Mouse (Mus musculus) heart, postnatal 25 days (tissue): Measurements from ENCODE around the gene Gm1604a. TPM values are rescaled to one million over a fixed set of nuclear protein-coding genes. Genes with fewer than 3 reads are reported as not detected.
"Not testable (repeated sequence)": the region's sequence is repeated elsewhere in the genome, so short reads cannot be mapped to it uniquely, and the experiment has no call there.

Experiments
- DNase-seq: peaks from one replicate; pipeline ENCODE4 v3.0.0; 2022; ENCODE audit warnings: low spot score
- intact Hi-C: fragments of 180-260 bp; cut with DNase I; formaldehyde crosslinking; loops from one replicate; pipeline ENCODE4 v1.15.1; 2025
- total RNA-seq, 2 experiments: library from RNA; stranded (reverse); gene quantifications; 2 replicates each; pipeline ENCODE4 v1.2.3; 2021

Gene Gm1604a
- not detected for total RNA-seq

GRCm38 (mm10) chr17:7025257-7025656 is at the start of gene Gm1604a:
Gm1604a (plus strand) TSS chr17:7025568.
- intact Hi-C loops, DNase-seq: not testable (repeated sequence)

DNA sequence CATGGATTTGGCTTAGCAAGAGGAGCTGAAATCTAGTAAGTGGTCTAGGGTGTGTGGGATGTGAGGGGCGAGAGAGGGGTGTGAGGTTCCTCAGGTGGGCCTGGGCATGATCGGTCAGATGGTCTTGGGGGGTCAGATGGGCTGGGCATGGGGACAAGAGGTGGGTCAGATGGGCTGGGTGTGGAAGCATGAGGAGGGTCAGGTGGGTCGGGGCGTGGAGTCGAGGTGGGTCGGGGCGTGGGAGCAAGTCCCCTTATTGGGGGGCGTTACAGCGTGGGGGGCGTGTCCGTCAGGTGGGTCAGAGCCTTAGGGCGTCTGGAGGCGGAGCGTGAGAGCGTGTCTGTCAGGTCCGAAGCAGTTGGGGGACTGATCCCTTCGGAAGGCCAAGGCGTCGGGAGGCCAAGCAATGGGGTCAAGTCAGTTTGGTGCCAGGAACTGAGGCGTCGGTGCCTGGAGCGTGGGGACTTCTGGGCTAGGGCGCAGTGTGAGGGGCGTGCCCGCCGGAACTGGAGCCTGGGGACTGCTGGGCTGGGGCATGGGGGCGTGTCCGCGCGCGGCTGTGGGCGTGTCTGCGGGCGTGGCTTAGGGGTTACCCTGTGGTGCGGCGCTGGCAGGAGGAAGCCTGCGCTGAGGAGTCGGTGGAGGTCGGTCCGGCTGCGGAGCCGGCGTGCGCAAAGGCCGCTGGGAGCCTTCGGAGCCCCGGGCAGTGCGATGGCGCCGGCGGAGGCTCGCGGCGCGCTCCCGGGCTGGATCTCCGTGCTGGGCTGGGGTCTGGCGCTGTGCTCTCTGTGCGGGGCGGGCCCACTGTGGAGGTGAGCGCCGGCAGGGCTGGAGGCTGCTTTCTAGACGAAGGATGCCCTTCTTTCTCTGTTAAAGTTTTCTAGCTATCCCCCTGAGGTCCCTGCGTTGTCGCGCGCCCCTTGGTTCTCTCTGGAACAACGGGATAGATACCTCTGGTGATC is 46.8 kb upstream of the Gm1604a start, which contains the start of gene Gm49721:
Gene Gm49721, plus strand, starts transcription at position 618 of the 962 bp plus-strand sequence.
- peak; percentile 74 for DNase-seq
- intact Hi-C loops, result not testable (repeated sequence)

- DNase-seq, intact Hi-C loops: not testable (repeated sequence)
Measured at GRCm38 (mm10) chr17:6979380-6979779, 46.0 kb upstream of the Gm1604a start.

GRCm38 (mm10) chr17:6980144-6980543 is 45.2 kb upstream of the Gm1604a start:
- not testable (repeated sequence) for DNase-seq

GRCm38 (mm10) chr17:6986118-6986517 is 39.2 kb upstream of the Gm1604a start:
- intact Hi-C loops, DNase-seq: not testable (repeated sequence)

More at GRCm38 (mm10) chr17:6980144-6980543, 45.2 kb upstream of the Gm1604a start:
- intact Hi-C loops, result not testable (repeated sequence)

- intact Hi-C loops, DNase-seq: not testable (repeated sequence)
Measured at GRCm38 (mm10) chr17:6995504-6995903, 29.9 kb upstream of the Gm1604a start.

DNA sequence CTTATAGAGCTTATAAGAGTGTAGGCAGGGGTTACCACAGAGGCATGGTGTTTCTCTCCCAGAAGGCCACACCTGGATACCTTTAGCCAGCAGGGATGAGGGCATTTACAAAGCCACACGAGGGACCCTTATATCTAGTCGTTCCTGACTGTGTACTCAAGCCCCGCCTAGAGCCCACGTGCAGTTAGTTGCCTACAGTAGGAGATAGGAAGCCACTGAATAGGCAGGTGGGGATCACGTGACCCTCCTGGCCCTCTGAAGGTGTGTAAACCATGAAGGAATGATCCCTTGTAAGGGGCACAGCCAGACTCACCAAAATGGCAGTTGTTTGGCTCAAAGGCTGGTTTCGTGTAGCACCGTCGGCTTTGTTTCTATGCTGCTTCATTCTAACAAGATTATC is 28.5 kb upstream of the Gm1604a start:
- intact Hi-C loops, DNase-seq: not testable (repeated sequence)

DNA sequence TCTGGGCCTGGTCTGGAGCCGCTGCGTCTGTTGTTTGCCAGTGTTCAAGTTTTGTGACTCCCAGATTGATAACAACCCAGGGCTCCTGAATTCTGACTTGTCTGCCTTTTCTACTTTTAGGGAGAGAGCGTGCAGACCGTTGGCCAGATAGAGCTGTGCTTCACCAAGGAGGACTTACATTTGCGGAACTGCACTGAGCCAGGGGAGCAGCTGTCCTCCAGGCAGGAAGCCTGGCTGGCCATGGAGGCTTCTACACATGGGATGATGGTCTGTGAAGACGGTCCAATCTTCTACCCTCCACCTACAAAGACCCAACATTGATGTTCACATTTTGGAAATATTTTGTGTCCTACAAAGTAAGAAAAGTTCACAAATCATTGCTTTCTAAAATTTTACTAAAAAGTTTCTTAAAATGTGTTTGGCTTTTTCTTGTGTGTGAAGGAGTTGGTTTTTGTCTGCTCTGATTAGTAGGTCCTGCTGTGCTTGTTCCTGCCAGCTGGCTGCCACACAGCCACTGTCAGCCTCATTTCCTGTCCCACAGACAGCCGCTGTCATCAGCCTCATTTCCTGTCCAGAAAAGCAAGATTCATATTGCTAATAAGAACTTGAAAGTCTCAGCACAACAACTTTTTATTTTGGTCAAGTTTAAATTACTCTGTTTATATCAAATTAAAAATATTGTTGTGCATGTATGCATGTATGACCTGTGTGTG is 27.4 kb upstream of the Gm1604a start:
- intact Hi-C loops, result not testable (repeated sequence)

GRCm38 (mm10) chr17:7001790-7002585 is 23.4 kb upstream of the Gm1604a start:
- intact Hi-C loops, result not testable (repeated sequence)

More for the DNA sequence above, 27.4 kb upstream of the Gm1604a start:
- DNase-seq, result not testable (repeated sequence)

GRCm38 (mm10) chr17:7003392-7003791 is 22.0 kb upstream of the Gm1604a start:
- DNase-seq, intact Hi-C loops: not testable (repeated sequence)

More at GRCm38 (mm10) chr17:7001790-7002585, 23.4 kb upstream of the Gm1604a start:
- not testable (repeated sequence) for DNase-seq

DNA sequence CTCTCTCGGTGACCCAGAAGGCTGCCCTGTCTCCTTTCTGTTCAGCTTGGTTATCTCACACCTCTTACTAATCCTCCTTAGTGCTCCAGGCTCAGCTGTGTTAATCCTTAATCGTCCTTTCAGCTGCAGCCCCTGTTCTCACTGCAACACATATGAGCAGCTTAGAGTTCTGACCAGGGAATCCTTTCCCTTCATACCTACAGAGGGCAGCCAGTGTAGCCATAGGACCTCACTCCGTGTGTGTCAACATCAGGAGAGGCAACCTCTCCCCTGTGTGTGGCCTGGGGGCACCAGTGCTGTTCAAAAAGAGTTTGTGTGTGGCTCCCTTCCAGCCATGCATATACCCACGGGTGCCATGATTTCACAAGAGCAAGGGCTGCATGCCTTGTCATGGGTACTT is 19.7 kb upstream of the Gm1604a start:
- intact Hi-C loops, result not testable (repeated sequence)

GRCm38 (mm10) chr17:7008885-7009284 is 16.5 kb upstream of the Gm1604a start:
- DNase-seq, intact Hi-C loops: not testable (repeated sequence)

More for the DNA sequence above, 19.7 kb upstream of the Gm1604a start:
- not testable (repeated sequence) for DNase-seq

GRCm38 (mm10) chr17:7009440-7009839 is 15.9 kb upstream of the Gm1604a start:
- DNase-seq, intact Hi-C loops: not testable (repeated sequence)

DNA sequence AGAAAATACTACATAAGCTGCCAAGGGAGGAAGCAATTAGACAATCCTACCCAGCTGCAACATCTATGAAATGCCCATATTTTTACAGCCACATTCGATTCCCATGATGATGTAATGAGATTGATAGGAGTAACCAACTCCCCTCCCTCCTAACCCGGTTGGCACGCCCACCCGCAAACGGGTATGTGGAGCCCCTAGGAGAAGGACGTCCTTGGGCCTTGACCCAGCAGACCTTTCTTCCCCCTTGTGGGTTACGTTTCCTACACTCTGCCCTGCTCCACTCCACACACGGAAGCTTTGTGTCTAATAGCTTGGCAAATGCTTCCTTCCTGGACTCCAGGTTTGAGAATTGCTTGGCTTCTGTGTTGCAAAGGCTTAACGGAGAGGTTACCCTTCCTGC is 15.5 kb upstream of the Gm1604a start:
- DNase-seq, intact Hi-C loops: not testable (repeated sequence)

DNA sequence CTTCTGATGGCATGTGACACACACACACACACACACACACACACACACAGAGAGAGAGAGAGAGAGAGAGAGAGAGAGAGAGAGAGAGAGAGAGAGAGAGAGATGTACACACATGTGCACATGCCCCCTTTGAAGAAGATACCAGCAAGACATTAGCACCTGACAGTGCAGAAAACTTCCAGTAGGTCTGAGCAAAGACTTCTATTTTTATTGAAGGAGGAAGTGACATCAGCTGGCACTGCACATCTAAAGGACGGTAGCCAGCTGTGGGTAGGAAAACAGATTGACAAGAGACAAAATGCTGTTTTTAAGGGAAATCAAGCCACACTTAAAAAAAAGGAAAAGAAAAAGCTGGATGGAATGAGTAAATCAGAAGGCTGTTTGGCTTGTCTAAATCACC is 11.2 kb upstream of the Gm1604a start:
- intact Hi-C loops, DNase-seq: not testable (repeated sequence)

DNA sequence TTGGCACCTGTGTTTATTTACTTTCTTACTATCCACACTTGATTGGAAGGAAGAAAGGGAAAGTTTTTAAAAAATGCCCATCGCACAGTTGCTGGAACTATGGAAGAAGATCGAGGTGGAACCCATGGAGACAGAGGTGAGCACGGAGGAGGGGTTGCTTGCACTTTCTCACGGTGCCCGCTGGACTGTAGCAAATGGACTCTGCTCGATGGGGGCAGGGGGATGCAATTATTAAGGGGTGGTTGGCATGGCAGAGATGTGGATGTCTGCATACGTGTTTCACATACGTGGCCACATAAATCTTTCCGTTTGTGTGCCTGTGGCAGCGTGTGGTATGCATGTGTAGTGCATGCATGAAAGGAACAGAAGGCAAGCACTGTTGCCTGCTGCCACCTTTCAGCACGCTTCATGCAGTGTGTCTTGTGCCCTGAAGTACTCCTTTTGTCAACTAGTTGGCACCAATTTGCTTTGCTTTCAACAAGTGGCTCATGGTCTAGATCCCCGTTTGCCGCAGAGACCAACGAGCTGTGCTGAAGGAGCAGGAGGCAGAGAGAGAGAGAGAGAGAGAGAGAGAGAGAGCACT is 487 bp downstream of the Gm1604a start:
- intact Hi-C loops, DNase-seq: not testable (repeated sequence)

DNA sequence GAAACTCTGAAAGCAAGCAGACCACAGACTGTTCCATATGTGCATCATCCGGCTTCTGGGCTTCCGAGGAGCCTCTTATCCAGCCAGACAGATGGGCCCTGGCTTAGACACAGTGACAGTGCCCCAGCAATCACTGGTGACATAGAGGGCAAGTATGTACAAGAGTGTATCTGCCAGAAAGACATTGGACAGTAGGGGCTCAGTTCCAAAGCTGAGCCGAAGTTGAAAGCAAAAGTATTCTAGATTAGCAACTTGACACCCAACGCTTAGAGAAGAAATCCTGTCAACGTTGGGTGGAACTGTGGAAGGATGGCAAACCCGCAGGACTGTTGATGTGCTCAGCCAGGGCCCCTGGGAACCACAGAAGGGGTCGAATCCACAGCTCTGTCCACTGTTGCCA is 4.8 kb downstream of the Gm1604a start:
- DNase-seq, intact Hi-C loops: not testable (repeated sequence)

- DNase-seq, intact Hi-C loops: not testable (repeated sequence)
Measured at GRCm38 (mm10) chr17:7030622-7031174, 5.3 kb downstream of the Gm1604a start.
